Mouse (Mus musculus) embryonic facial prominence, embryonic 12.5 days (tissue): Measurements from ENCODE around the gene Pipox. TPM values are rescaled to one million over a fixed set of nuclear protein-coding genes. Genes with fewer than 3 reads are reported as not detected.
A peak's percentile ranks its signal among the peaks of the same experiment; 100 is the strongest.

Experiments used
- ATAC-seq: fragments of 200-750 bp; cut with Nextera tagmentation; 2 replicates; pipeline ENCODE4 v1.8.0; 2017; ENCODE audit not compliant: insufficient number of reproducible peaks, insufficient read depth, low FRiP score, low TSS enrichment
- H3K27ac ChIP-seq: fragments of 300-500 bp; sonication (generic); 2 replicates; pipeline ENCODE4 v1.5.1; 2016; ENCODE audit warnings: mild to moderate bottlenecking
- H3K27me3 ChIP-seq: fragments of 300-500 bp; sonication (generic); 2 replicates; pipeline ENCODE4 v1.6.1; 2016; ENCODE audit warnings: mild to moderate bottlenecking, moderate library complexity
- H3K36me3 ChIP-seq: fragments of 300-500 bp; sonication (generic); 2 replicates; pipeline ENCODE4 v1.6.1; 2016; ENCODE audit warnings: mild to moderate bottlenecking
- H3K4me1 ChIP-seq: fragments of 300-500 bp; sonication (generic); 2 replicates; pipeline ENCODE4 v1.6.1; 2016
- H3K4me2 ChIP-seq: fragments of 300-500 bp; sonication (generic); replicated peaks from 2 replicates; pipeline ENCODE4 v1.6.1; 2016; ENCODE audit warnings: mild to moderate bottlenecking, moderate library complexity
- H3K4me3 ChIP-seq: fragments of 300-500 bp; sonication (generic); 2 replicates; pipeline ENCODE4 v1.5.1; 2016; ENCODE audit warnings: mild to moderate bottlenecking
- H3K9ac ChIP-seq: fragments of 300-500 bp; sonication (generic); 2 replicates; pipeline ENCODE4 v1.6.1; 2016; ENCODE audit warnings: mild to moderate bottlenecking, moderate library complexity
- H3K9me3 ChIP-seq: fragments of 300-500 bp; sonication (generic); 2 replicates; pipeline ENCODE4 v1.6.1; 2016; ENCODE audit warnings: mild to moderate bottlenecking, moderate library complexity
- WGBS: fragments of 180-500 bp; shearing (Covaris S2); methylation state at CpG from one replicate; pipeline ENCODE4 v1.1.7; 2016; 5-methylcytosine and 5-hydroxymethylcytosine counted together
- polyA plus RNA-seq: library from polyadenylated mRNA; unstranded; fragments of >200 nt; fragmentation: Nextera tagmentation; extraction: Ambion mirVana; gene quantifications from 2 replicates; pipeline ENCODE4 v1.2.1, GENCODE M21; 2016

Gene Pipox
- polyA plus RNA-seq, 1 experiment from 2014 or later: 1.7 TPM

- Histone ChIP-seq H3K4me3 (no peak overlapping the region), H3K36me3 (no peaks in the 10 kb centered on the region), H3K9ac (no peak overlapping the region), H3K27ac (no peak overlapping the region), H3K4me1 (peaks cover 10% of the 10 kb centered on the region), H3K9me3 (no peaks in the 10 kb centered on the region), H3K27me3 (peaks cover 32% of the 10 kb centered on the region), H3K4me2 (no peak overlapping the region)
- 26% methylated on average over 9 of the region's 9 CpGs for WGBS
- no peak for ATAC-seq
Measured at GRCm38 (mm10) chr11:77926666-77927065, 32.8 kb upstream of the Pipox start.

- Histone ChIP-seq H3K9ac (no peak overlapping the region), H3K4me1 (peaks cover 4% of the 10 kb centered on the region; the same call in 1 of the 2 replicates), H3K36me3 (no peaks in the 10 kb centered on the region), H3K27ac (no peak overlapping the region), H3K4me2 (no peak overlapping the region), H3K4me3 (no peak overlapping the region), H3K9me3 (no peaks in the 10 kb centered on the region), H3K27me3 (peaks cover 27% of the 10 kb centered on the region)
- 41% methylated on average over 9 of the region's 9 CpGs for WGBS
- no peak for ATAC-seq
Measured at GRCm38 (mm10) chr11:77925836-77926657, 32.2 kb upstream of the Pipox start.

- H3K9me3 ChIP-seq: no peaks in the 10 kb centered on the region
- H3K27me3 ChIP-seq: peaks cover 9% of the 10 kb centered on the region; the same call in 1 of the 2 replicates
- no peaks in the 10 kb centered on the region for H3K4me1 ChIP-seq
- H3K4me2 ChIP-seq: no peak overlapping the region
- no peak for ATAC-seq
- H3K27ac ChIP-seq: no peak overlapping the region
- H3K36me3 ChIP-seq: no peaks in the 10 kb centered on the region
- no peak overlapping the region for H3K4me3 ChIP-seq
- no peak overlapping the region for H3K9ac ChIP-seq
- 76% methylated on average over 4 of the region's 4 CpGs for WGBS
Measured at GRCm38 (mm10) chr11:77923285-77923684, 29.4 kb upstream of the Pipox start.

- peaks cover 23% of the 10 kb centered on the region for H3K4me1 ChIP-seq
- H3K4me3 ChIP-seq: no peak overlapping the region
- peak overlapping the region; percentile 28; the same call in 1 of the 2 replicates for H3K4me2 ChIP-seq
- peaks cover 46% of the 10 kb centered on the region for H3K27me3 ChIP-seq
- ATAC-seq: peak; percentile 78; the same call in 1 of the 2 replicates
- no peaks in the 10 kb centered on the region for H3K36me3 ChIP-seq
- no peaks in the 10 kb centered on the region for H3K9me3 ChIP-seq
- no peak overlapping the region for H3K9ac ChIP-seq
- WGBS: 16% methylated on average over 10 of the region's 10 CpGs
- H3K27ac ChIP-seq: peak overlapping the region; percentile 48
Measured at GRCm38 (mm10) chr11:77917166-77917565, 23.3 kb upstream of the Pipox start.

GRCm38 (mm10) chr11:77916741-77917140, 22.8 kb upstream of the Pipox start:
- ATAC-seq: no peak
- Histone ChIP-seq H3K36me3 (no peaks in the 10 kb centered on the region), H3K4me2 (no peak overlapping the region), H3K27me3 (peaks cover 44% of the 10 kb centered on the region), H3K9me3 (no peaks in the 10 kb centered on the region), H3K27ac (peak overlapping the region; percentile 48; the same call in 1 of the 2 replicates), H3K4me1 (peaks cover 23% of the 10 kb centered on the region), H3K9ac (no peak overlapping the region), H3K4me3 (no peak overlapping the region)
- 73% methylated on average over 4 of the region's 4 CpGs for WGBS

- Histone ChIP-seq H3K9ac (no peak overlapping the region), H3K4me2 (peak overlapping the region; percentile 37), H3K4me3 (0 out of 2 replicates have a peak overlapping the region, but pooled peaks have one; percentile 0), H3K27me3 (peaks cover 43% of the 10 kb centered on the region), H3K4me1 (peaks cover 30% of the 10 kb centered on the region), H3K36me3 (no peaks in the 10 kb centered on the region), H3K9me3 (no peaks in the 10 kb centered on the region), H3K27ac (no peak overlapping the region)
- WGBS: 1% methylated on average over 32 of the region's 32 CpGs
- ATAC-seq: no peak
Measured at GRCm38 (mm10) chr11:77914598-77915260, 20.8 kb upstream of the Pipox start.

- H3K4me1 ChIP-seq: peaks cover 30% of the 10 kb centered on the region
- no peak overlapping the region for H3K4me3 ChIP-seq
- H3K4me2 ChIP-seq: no peak overlapping the region
- H3K9ac ChIP-seq: no peak overlapping the region
- H3K9me3 ChIP-seq: no peaks in the 10 kb centered on the region
- peaks cover 46% of the 10 kb centered on the region for H3K27me3 ChIP-seq
- no peaks in the 10 kb centered on the region for H3K36me3 ChIP-seq
- WGBS: 36% methylated on average over 6 of the region's 6 CpGs
- H3K27ac ChIP-seq: no peak overlapping the region
- no peak for ATAC-seq
Measured at GRCm38 (mm10) chr11:77913505-77913904, 19.6 kb upstream of the Pipox start.

GRCm38 (mm10) chr11:77909776-77910175, 15.9 kb upstream of the Pipox start:
- Histone ChIP-seq H3K9me3 (no peaks in the 10 kb centered on the region), H3K4me3 (no peak overlapping the region), H3K36me3 (no peaks in the 10 kb centered on the region), H3K27ac (no peak overlapping the region), H3K9ac (no peak overlapping the region), H3K4me1 (peaks cover 18% of the 10 kb centered on the region), H3K4me2 (no peak overlapping the region), H3K27me3 (peaks cover 27% of the 10 kb centered on the region)
- ATAC-seq: no peak
- WGBS: 27% methylated on average over 6 of the region's 6 CpGs

GRCm38 (mm10) chr11:77909376-77909775, 15.5 kb upstream of the Pipox start:
- H3K9ac ChIP-seq: no peak overlapping the region
- no peaks in the 10 kb centered on the region for H3K36me3 ChIP-seq
- ATAC-seq: no peak
- H3K9me3 ChIP-seq: no peaks in the 10 kb centered on the region
- no peak overlapping the region for H3K4me2 ChIP-seq
- H3K27me3 ChIP-seq: peaks cover 23% of the 10 kb centered on the region
- H3K4me3 ChIP-seq: no peak overlapping the region
- peaks cover 14% of the 10 kb centered on the region for H3K4me1 ChIP-seq
- WGBS: 32% methylated on average over 5 of the region's 5 CpGs
- H3K27ac ChIP-seq: no peak overlapping the region

- Histone ChIP-seq H3K27me3 (peaks cover 14% of the 10 kb centered on the region), H3K4me2 (no peak overlapping the region), H3K27ac (no peak overlapping the region), H3K4me1 (peaks cover 19% of the 10 kb centered on the region), H3K9me3 (no peaks in the 10 kb centered on the region), H3K9ac (no peak overlapping the region), H3K36me3 (no peaks in the 10 kb centered on the region), H3K4me3 (no peak overlapping the region)
- whole genome bisulfite sequencing: 82% methylated on average over 4 of the region's 4 CpGs
- no peak for ATAC-seq
Measured at GRCm38 (mm10) chr11:77908468-77908867, 14.6 kb upstream of the Pipox start.

- peaks cover 23% of the 10 kb centered on the region for H3K4me1 ChIP-seq
- ATAC-seq: no peak
- 9% methylated on average over 9 of the region's 9 CpGs for WGBS
- no peaks in the 10 kb centered on the region for H3K36me3 ChIP-seq
- no peak overlapping the region for H3K27ac ChIP-seq
- no peaks in the 10 kb centered on the region for H3K9me3 ChIP-seq
- H3K27me3 ChIP-seq: peaks cover 7% of the 10 kb centered on the region; the same call in 1 of the 2 replicates
- no peak overlapping the region for H3K4me3 ChIP-seq
- H3K9ac ChIP-seq: peak overlapping the region; percentile 10; the same call in 1 of the 2 replicates
- H3K4me2 ChIP-seq: peak overlapping the region; percentile 11; the same call in 1 of the 2 replicates
Measured at GRCm38 (mm10) chr11:77906747-77907174, 12.9 kb upstream of the Pipox start.
